Mouse (Mus musculus) kidney, adult 10 weeks (tissue): Measurements from ENCODE around the gene Tmprss11e. TPM values are rescaled to one million over a fixed set of nuclear protein-coding genes. Genes with fewer than 3 reads are reported as not detected.

ENCODE experiments used
- polyA plus RNA-seq: library from polyadenylated mRNA; stranded (reverse); fragments of 350-450 nt; fragmentation: Illumina TruSeq; extraction: RNeasy Lipid Tissue Mini Kit (QIAGEN cat#74804); gene quantifications from one replicate; pipeline ENCODE4 v1.2.3, GENCODE M21; 2014; ENCODE audit warnings: low read depth, low replicate concordance

Tmprss11e gene
- not detected for polyA plus RNA-seq

DNA sequence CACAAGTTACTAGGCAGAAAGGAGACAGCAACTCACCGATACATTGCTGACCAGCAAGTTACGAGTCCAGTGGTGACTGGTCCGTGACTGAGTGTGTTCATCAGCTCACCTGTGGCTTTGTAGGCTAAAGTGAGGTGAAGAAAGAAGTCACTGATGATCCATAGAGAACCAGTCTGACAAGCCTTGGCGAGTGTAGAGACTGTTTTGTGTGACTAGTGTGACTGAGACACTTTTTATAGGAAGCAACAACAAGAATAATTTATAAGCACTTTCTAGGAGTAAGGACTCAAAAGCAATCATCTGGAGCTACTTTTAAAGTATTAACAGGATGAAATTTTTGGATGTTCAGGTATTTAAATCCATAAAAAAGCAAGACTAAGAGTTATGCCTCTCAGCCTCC lies at the start of gene Tmprss11e:
TSS of gene Tmprss11e (minus strand) at position 101 of the 400 bp plus-strand sequence.

DNA sequence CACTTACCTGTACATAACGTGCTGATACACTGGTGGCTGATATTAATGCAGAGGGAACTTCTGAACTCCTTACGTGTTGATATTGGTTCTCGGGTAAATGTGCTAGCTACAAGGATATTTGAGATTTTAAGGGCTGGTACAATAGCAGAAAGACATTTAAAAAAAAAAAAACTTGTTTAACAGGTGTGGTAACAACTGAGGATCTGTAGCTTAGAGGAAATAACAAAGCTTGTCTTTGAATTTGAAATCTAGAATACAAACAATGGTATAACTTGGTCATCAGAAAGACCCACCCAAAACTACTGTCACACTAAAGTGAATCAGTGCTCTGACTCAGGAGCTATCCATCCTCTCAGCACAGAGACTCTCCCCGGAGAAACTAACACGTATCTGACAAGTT lies 69.4 kb downstream of the Tmprss11e start, which contains the start of gene Tmprss11b:
TSS of gene Tmprss11b (minus strand) at position 101 of the 400 bp plus-strand sequence.

Other genes starting within 250 kb of the Tmprss11e start
- gene Tmprss11g, start 227.2 kb downstream of the Tmprss11e start, polyA plus RNA-seq: not detected
- gene Tmprss11f, start 113.4 kb downstream of the Tmprss11e start, polyA plus RNA-seq: not detected
- not detected for gene Tmprss11b, start 69.5 kb downstream of the Tmprss11e start, polyA plus RNA-seq
- 138 TPM for gene Ythdc1, start 58.4 kb upstream of the Tmprss11e start, polyA plus RNA-seq
- gene Ugt2b34, start 161.1 kb upstream of the Tmprss11e start, polyA plus RNA-seq: 240 TPM
- 0.32 TPM for gene Ugt2b1, start 180.7 kb upstream of the Tmprss11e start, polyA plus RNA-seq